Mouse (Mus musculus) liver, postnatal 0 days (tissue): ENCODE data around the gene St5.

Experiments used
- CTCF ChIP-seq: sonication (generic); IDR thresholded peaks from 2 replicates; pipeline ENCODE4 v1.5.1; 2016; ENCODE audit warnings: antibody characterized with exemption, low read depth
- EP300 ChIP-seq: IDR thresholded peaks from 2 replicates; pipeline ENCODE4 v1.6.1; 2016; ENCODE audit warnings: antibody characterized with exemption, low read depth, mild to moderate bottlenecking

GRCm38 (mm10) chr7:109484221-109484620 is 219.2 kb downstream of the St5 start:
- TF ChIP-seq CTCF (no peak), EP300 (no peak)
